ENCODE assay signal across 21 mouse cellular contexts in genomic region chr9:42881040-42881439, GRCm38 (mm10).
A peak's percentile ranks its signal among the peaks of the same experiment; 100 is the strongest.
DNase-seq lines count a peak whose midpoint lies in the region; ATAC-seq and TF ChIP-seq lines count a peak whose summit lies in the region.
"Had no signal": no experiment of that assay in that cellular context is flagged by ENCODE, and none has a peak within 500 bp of the region (broad histone marks: within the 10 kb centered on the region; RNA-seq: fewer than 3 reads in every experiment).

No protein-coding gene starts in this region.

- intact Hi-C loops in heart, postnatal 14 days (cut with DNase I): no loop called here

- H3K4me1 ChIP-seq in intestine, postnatal 0 days (replicated peaks; ENCODE audit: control insufficient read depth, insufficient read depth, low read length): 0 out of 2 replicates have a peak, but pooled peaks cover 3% of the 10 kb centered on the region
- H3K4me1 ChIP-seq in hindbrain, embryonic 16.5 days (ENCODE audit: control insufficient read depth, insufficient read depth, low read depth, low read length): peaks cover 8% of the 10 kb centered on the region

- H3K27me3 ChIP-seq in C2C12 (ENCODE audit: control insufficient read depth, insufficient read depth, insufficient read length): peaks cover 26% of the 10 kb centered on the region
- H3K27me3 ChIP-seq in intestine, postnatal 0 days (replicated peaks; ENCODE audit: control insufficient read depth, insufficient read depth, low read length): no peaks in the 10 kb centered on the region
- H3K27me3 ChIP-seq in hindbrain, embryonic 16.5 days (replicated peaks; ENCODE audit: control insufficient read depth, insufficient read depth, low read length): no peaks in the 10 kb centered on the region

- TF ChIP-seq CTCF in C2C12 (IDR thresholded peaks at IDR 0.05; ENCODE audit: control insufficient read depth, insufficient read depth, insufficient read length): no peak
- TF ChIP-seq CTCF in intestine, postnatal 0 days (IDR thresholded peaks at IDR 0.05; ENCODE audit: low read depth): no peak

- no peak overlapping the region for H3K9ac ChIP-seq in intestine, postnatal 0 days (ENCODE audit: low read depth, low read length)
- H3K9ac ChIP-seq in hindbrain, embryonic 16.5 days (ENCODE audit: low read depth, low read length): no peak overlapping the region
- H3K9ac ChIP-seq: embryonic facial prominence, embryonic 13.5 days; forebrain, embryonic 12.5 days; heart, embryonic 13.5 days; hindbrain, embryonic 14.5 days had no signal

- no peak for DNase-seq in urinary bladder, postnatal 14 days (ENCODE audit: low spot score)
- no peak for DNase-seq in heart, postnatal 14 days
- DNase-seq in right cerebral cortex, postnatal 36 days (ENCODE audit: low spot score in 2 of 2): no peak
- DNase-seq: adrenal gland, postnatal 10 days; cerebellum, adult 11 months; cerebellum, adult 9-10 months; cerebellum, postnatal 25 days; gastrocnemius, adult 2 months; gastrocnemius, postnatal 25 days; heart, adult 11 months; kidney, adult 2 months had no signal

- no peaks in the 10 kb centered on the region for H3K79me3 ChIP-seq in C2C12 (ENCODE audit: low read depth)

- ATAC-seq in granulocyte monocyte progenitor cell, adult 5-6 weeks (replicated peaks; ENCODE audit: poor library complexity, severe bottlenecking): peak; percentile 97
- ATAC-seq in intestine, postnatal 0 days: no peak
- ATAC-seq in hindbrain, embryonic 16.5 days: no peak
- ATAC-seq: forebrain, embryonic 16.5 days had no signal

- H3K27ac ChIP-seq in intestine, postnatal 0 days (ENCODE audit: low read depth, low read length): no peak overlapping the region
- no peak overlapping the region for H3K27ac ChIP-seq in hindbrain, embryonic 16.5 days (ENCODE audit: low read depth, low read length)
- H3K27ac ChIP-seq: embryonic facial prominence, embryonic 13.5 days; forebrain, embryonic 12.5 days; gastrocnemius, adult 2 months; heart, embryonic 13.5 days; hindbrain, embryonic 14.5 days had no signal

- no peaks in the 10 kb centered on the region for H3K36me3 ChIP-seq in C2C12 (ENCODE audit: control insufficient read depth, insufficient read depth)
- H3K36me3 ChIP-seq in intestine, postnatal 0 days (ENCODE audit: control insufficient read depth, insufficient read depth): no peaks in the 10 kb centered on the region
- H3K36me3 ChIP-seq in hindbrain, embryonic 16.5 days (ENCODE audit: control insufficient read depth, insufficient read depth, low read length): no peaks in the 10 kb centered on the region
- H3K36me3 ChIP-seq: embryonic facial prominence, embryonic 13.5 days; forebrain, embryonic 12.5 days; G1E; heart, embryonic 13.5 days had no signal

- 48% methylated on average over 8 of the region's 8 CpGs for WGBS in intestine, postnatal 0 days
- WGBS in hindbrain, embryonic 16.5 days: 76% methylated on average over 8 of the region's 8 CpGs

- H3K79me2 ChIP-seq in C2C12 (ENCODE audit: control insufficient read depth, insufficient read depth): no peaks in the 10 kb centered on the region

- no peak overlapping the region for H3ac ChIP-seq in C2C12 (ENCODE audit: control insufficient read depth, insufficient read length, low read depth)

- H3K4me2 ChIP-seq in intestine, postnatal 0 days (replicated peaks; ENCODE audit: low read depth): peak overlapping the region; percentile 41
- H3K4me2 ChIP-seq in hindbrain, embryonic 16.5 days (ENCODE audit: low read length): no peak overlapping the region
- H3K4me2 ChIP-seq: embryonic facial prominence, embryonic 13.5 days; forebrain, embryonic 12.5 days; heart, embryonic 13.5 days; hindbrain, embryonic 14.5 days had no signal

- H3K4me3 ChIP-seq in C2C12 (ENCODE audit: insufficient read depth, poor library complexity, severe bottlenecking): no peak overlapping the region
- H3K4me3 ChIP-seq in intestine, postnatal 0 days (ENCODE audit: low read depth, low read length): no peak overlapping the region
- H3K4me3 ChIP-seq in hindbrain, embryonic 16.5 days (ENCODE audit: low read length): no peak overlapping the region
- H3K4me3 ChIP-seq: embryonic facial prominence, embryonic 13.5 days; forebrain, embryonic 12.5 days; gastrocnemius, adult 2 months; heart, embryonic 13.5 days had no signal

- no peaks in the 10 kb centered on the region for H3K9me3 ChIP-seq in intestine, postnatal 0 days (ENCODE audit: control insufficient read depth)
- H3K9me3 ChIP-seq in hindbrain, embryonic 16.5 days (ENCODE audit: control insufficient read depth, low read length): no peaks in the 10 kb centered on the region
- H3K9me3 ChIP-seq: embryonic facial prominence, embryonic 13.5 days; forebrain, embryonic 12.5 days; heart, embryonic 13.5 days had no signal

TF ChIP-seq in C2C12, 6 proteins besides CTCF, POLR2A, EP300 and RAD21:
- TF ChIP-seq FOSL1 (IDR thresholded peaks at IDR 0.05; ENCODE audit: insufficient read depth, low read length, poor library complexity, severe bottlenecking) (no peak), CEBPB (IDR thresholded peaks at IDR 0.05; ENCODE audit: low read depth) (peak; percentile 60)
